Mouse (Mus musculus) Patski (cell line): ENCODE results near the gene Prdx5. TPM values are rescaled to one million over a fixed set of nuclear protein-coding genes. Genes with fewer than 3 reads are reported as not detected.

ENCODE experiments used
- ATAC-seq: fragments of 100-300 bp; one replicate; pipeline ENCODE4 v1.8.0; 2021
- CTCF ChIA-PET: fragments of 350-600 bp; sonication (Branson Sonifier 250); formaldehyde crosslinking; loops from one replicate; lab custom pipeline; 2022; ENCODE audit warnings: inconsistent platforms; lab: Charles Lee
- POLR2A ChIA-PET: fragments of 350-600 bp; sonication (Branson Sonifier 250); formaldehyde crosslinking; loops from one replicate; lab custom pipeline; 2022; ENCODE audit warnings: antibody characterized with exemption, inconsistent platforms; lab: Charles Lee
- DNase-seq: peaks from one replicate; pipeline ENCODE4 v3.0.0-alpha.2; 2011; ENCODE audit warnings: low read depth, low spot score
- H3K27me3 ChIP-seq: fragments of 371-371 bp; one replicate; pipeline ENCODE4 v1.5.1; 2021
- CTCF ChIP-seq: fragments of 100-300 bp; IDR thresholded peaks from one replicate; pipeline ENCODE4 v1.5.1; 2021
- in situ Hi-C: fragments of 300-500 bp; cut with MboI; formaldehyde crosslinking; loops from 3 replicates; pipeline ENCODE4 v1.11.1; 2018; ENCODE audit warnings: low pct_unique_long_range_greater_than_20kb, mixed read lengths
- polyA plus RNA-seq: library from polyadenylated mRNA; unstranded; gene quantifications from one replicate; pipeline ENCODE4 v1.2.3, GENCODE M21; 2021

The Prdx5 gene
- polyA plus RNA-seq, 1 experiment from 2014 or later = 557 TPM

DNA sequence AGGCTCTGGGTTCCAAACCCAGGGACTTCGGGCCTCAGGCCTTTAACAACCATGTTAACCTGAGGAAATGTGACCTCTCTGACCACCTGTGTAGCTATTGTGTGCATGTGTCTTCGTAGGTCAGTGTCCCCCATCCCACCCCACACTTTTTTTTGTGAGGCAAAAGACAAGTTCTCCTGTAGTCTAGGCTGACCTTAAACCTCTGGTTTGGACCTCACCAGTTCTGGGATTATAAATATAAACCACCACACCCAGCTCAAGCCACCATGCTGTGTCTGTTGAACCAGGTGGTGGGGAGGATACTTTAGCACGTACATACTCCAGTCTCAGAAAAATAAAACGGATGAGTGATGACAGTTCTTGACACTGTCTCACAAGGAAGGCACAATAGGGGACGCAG, 40.0 kb upstream of the Prdx5 start:
- in situ Hi-C loops = no loop called here
- no peaks in the 10 kb centered on the region for H3K27me3 ChIP-seq
- ATAC-seq (no peak), DNase-seq (no peak)
- POLR2A ChIA-PET = interaction anchor here (0.7 to 5.0 kb wide), 6 partner anchors 9 to 42 kb away, joined by 3 to 75 read pairs (median 6); partner anchors contain the start of genes Bad, Gpr137, Plcb3 and Ppp1r14b
- TF ChIP-seq CTCF = no peak
- CTCF ChIA-PET = interaction anchor here (1.0 to 3.5 kb wide), 6 partner anchors 8 to 30 kb away, joined by 3 to 21 read pairs (median 4); partner anchors contain the start of genes Bad and Gpr137

- no peak for TF ChIP-seq CTCF
- H3K27me3 ChIP-seq = no peaks in the 10 kb centered on the region
- in situ Hi-C loops = no loop called here
- DNase-seq (no peak), ATAC-seq (no peak)
- POLR2A ChIA-PET = interaction anchor here (1.3 to 5.0 kb wide), 5 partner anchors 8 to 40 kb away, joined by 4 to 75 read pairs (median 6); partner anchors contain the start of genes Bad, Esrra, Gpr137 and Plcb3
- CTCF ChIA-PET = interaction anchor here (1.1 to 3.5 kb wide), 2 partner anchors 8 to 29 kb away, joined by 3 to 21 read pairs; partner anchors contain the start of genes Bad and Gpr137
These were observed 39.6 kb upstream of the Prdx5 start for GRCm38 (mm10) chr19:6949532-6949931.

GRCm38 (mm10) chr19:6948186-6948585, 38.3 kb upstream of the Prdx5 start:
- no peak for TF ChIP-seq CTCF
- ATAC-seq = no peak
- POLR2A ChIA-PET = interaction anchor here (0.7 to 1.5 kb wide), 2 partner anchors 8 to 26 kb away, joined by 3 to 4 read pairs; partner anchors contain the start of gene Esrra
- in situ Hi-C loops = no loop called here
- CTCF ChIA-PET = interaction anchor here (1.1 kb wide), 1 partner anchor 22 kb away, joined by 3 read pairs; no protein-coding TSS in a partner anchor
- H3K27me3 ChIP-seq = no peaks in the 10 kb centered on the region
- DNase-seq = no peak

GRCm38 (mm10) chr19:6947742-6948141, 37.8 kb upstream of the Prdx5 start:
- TF ChIP-seq CTCF = no peak
- no peak for ATAC-seq

GRCm38 (mm10) chr19:6943709-6944108, 33.8 kb upstream of the Prdx5 start:
- CTCF ChIA-PET = interaction anchor here (2.4 kb wide), 1 partner anchor 20 kb away, joined by 10 read pairs; no protein-coding TSS in a partner anchor
- no peak for DNase-seq
- no peaks in the 10 kb centered on the region for H3K27me3 ChIP-seq
- ATAC-seq = no peak
- in situ Hi-C loops = no loop called here
- POLR2A ChIA-PET = interaction anchor here (1.3 to 5.0 kb wide), 4 partner anchors 8 to 32 kb away, joined by 3 to 75 read pairs (median 11); no protein-coding TSS in a partner anchor
- no peak for TF ChIP-seq CTCF

More at GRCm38 (mm10) chr19:6947742-6948141, 37.8 kb upstream of the Prdx5 start:
- in situ Hi-C loops = no loop called here
- no peak for DNase-seq
- POLR2A ChIA-PET = interaction anchor here (1.5 kb wide), 1 partner anchor 26 kb away, joined by 4 read pairs; the partner anchor contains the start of gene Esrra
- CTCF ChIA-PET = no interaction called here
- H3K27me3 ChIP-seq = no peaks in the 10 kb centered on the region

DNA sequence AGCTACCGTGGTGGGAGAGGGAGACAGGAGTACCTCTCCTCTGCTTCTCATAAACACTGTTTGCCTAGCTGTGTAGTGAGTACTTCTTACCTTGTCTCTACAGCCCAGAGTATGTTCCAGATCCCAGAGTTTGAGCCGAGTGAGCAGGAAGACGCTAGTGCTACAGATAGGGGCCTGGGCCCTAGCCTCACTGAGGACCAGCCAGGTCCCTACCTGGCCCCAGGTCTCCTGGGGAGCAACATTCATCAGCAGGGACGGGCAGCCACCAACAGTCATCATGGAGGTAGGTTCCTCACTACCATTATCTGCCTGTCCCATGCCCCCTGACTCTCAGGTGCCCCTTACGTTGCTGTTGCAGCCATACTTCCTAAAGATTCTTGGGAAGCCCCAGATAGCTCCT, 32.9 kb upstream of the Prdx5 start:
- DNase-seq = no peak
- in situ Hi-C loops = no loop called here
- no peak for ATAC-seq
- ChIA-PET POLR2A (interaction anchor here (1.2 to 5.0 kb wide), 9 partner anchors 9 to 97 kb away, joined by 3 to 75 read pairs (median 7); partner anchors contain the start of genes Esrra, Fkbp2 and Stip1), CTCF (interaction anchor here (2.4 to 2.8 kb wide), 2 partner anchors 9 to 19 kb away, joined by 10 to 21 read pairs; no protein-coding TSS in a partner anchor)
- no peak for TF ChIP-seq CTCF
- H3K27me3 ChIP-seq = no peaks in the 10 kb centered on the region

DNA sequence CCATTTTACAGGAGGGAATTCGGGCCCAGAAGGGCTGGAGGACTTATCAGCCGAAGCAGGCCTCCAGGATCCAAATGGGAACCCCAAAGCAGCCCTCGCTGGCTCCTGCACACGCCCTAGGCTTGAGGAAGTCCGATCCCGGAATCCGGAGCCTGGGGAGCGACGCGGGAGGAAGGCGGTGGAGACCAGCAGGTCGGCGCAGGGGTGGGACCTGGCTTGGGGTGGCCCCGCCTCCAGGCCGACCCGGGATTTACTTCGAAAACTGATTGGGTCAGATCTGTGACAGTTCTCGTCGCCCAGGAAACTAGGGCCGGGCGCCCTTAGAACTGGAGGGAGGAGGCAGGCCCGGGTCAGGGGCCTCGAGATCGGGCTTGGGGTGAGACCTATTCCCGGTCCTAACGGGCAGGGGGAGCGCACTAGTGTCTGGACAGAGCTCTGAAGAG, 32.4 kb upstream of the Prdx5 start, which contains the start of gene Gpr137:
TSS of gene Gpr137 (minus strand) at position 232 of the 443 bp plus-strand sequence.
- in situ Hi-C loops = no loop called here
- ATAC-seq (peak; percentile 87), DNase-seq (peak; percentile 68)
- no peaks in the 10 kb centered on the region for H3K27me3 ChIP-seq
- POLR2A ChIA-PET = interaction anchor here (0.6 to 5.0 kb wide), 21 partner anchors 9 to 98 kb away, joined by 3 to 75 read pairs (median 4); partner anchors contain the start of genes Esrra, Fkbp2, Plcb3 and Ppp1r14b
- CTCF ChIA-PET = interaction anchor here (1.0 to 2.8 kb wide), 4 partner anchors 9 to 19 kb away, joined by 5 to 21 read pairs (median 8); no protein-coding TSS in a partner anchor
- no peak for TF ChIP-seq CTCF

DNA sequence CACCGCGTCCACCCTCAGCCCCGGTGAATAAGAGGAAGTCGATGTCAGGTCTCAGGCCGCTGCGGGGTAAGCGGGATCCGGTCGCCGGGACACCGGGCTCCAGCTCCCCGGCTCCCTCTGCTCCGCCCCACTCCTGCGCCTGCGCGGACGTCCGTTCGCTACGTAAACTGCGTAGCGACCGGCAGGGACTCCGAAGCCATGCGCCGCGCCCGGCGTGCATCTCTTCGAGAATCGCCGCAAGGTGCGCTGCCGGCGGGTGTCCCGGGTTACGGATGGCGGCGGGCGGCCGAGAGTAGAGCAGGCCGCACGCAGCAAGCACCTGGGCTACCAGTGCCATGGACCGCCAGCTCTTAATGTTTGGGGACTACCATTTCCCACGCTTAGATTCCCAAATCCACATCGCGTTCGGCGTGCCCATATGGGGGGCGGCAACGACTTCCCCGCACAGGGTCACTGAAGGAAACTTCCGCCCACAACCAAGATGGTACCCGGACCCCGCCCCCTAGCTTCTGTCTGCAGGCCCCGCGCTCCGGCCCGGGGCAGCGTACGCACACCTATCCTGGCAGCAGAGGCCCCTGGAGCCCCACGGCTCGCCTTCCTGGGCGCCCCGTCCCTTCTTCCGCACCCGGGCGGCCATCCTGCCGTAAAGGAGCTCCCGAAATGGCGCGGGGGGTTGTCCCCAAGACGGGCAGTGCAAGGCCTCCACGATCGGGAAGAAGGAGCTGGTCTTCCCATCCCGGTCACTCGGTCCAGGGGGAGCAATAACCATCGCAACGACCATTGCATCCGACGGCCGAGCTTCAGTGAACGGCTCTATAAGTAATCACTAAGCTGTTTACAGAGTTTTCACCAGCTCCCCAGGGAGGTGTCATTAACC, 31.7 kb upstream of the Prdx5 start, which contains the start of gene Bad:
TSS of gene Bad (plus strand) at position 490 of the 877 bp plus-strand sequence.
- in situ Hi-C loops = no loop called here
- no peak for DNase-seq
- ChIA-PET CTCF (interaction anchor here (1.0 to 2.8 kb wide), 6 partner anchors 10 to 102 kb away, joined by 3 to 21 read pairs (median 4); no protein-coding TSS in a partner anchor), POLR2A (interaction anchor here (0.6 to 5.0 kb wide), 22 partner anchors 8 to 99 kb away, joined by 3 to 75 read pairs (median 4); partner anchors contain the start of genes Esrra, Fkbp2, Plcb3 and Ppp1r14b)
- no peak for TF ChIP-seq CTCF
- peak; percentile 41 for ATAC-seq
- no peaks in the 10 kb centered on the region for H3K27me3 ChIP-seq
